Mouse (Mus musculus) cerebellum, adult (tissue): ENCODE data around the gene Colec11.

Source experiments
- ATAC-seq: cut with Nextera tagmentation; 2 replicates; pipeline ENCODE4 v1.9.2; 2017; ENCODE audit warnings: mild to moderate bottlenecking, moderate library complexity, mixed read lengths; ENCODE audit not compliant: insufficient number of reproducible peaks, low FRiP score, low TSS enrichment

Colec11 gene

GRCm38 (mm10) chr12:28607546-28608305 lies 15.5 kb downstream of the Colec11 start:
- peak; percentile 69 for ATAC-seq

- no peak for ATAC-seq
Observed at GRCm38 (mm10) chr12:28603494-28603893, 19.7 kb downstream of the Colec11 start.

- ATAC-seq = peak; percentile 74
Observed at GRCm38 (mm10) chr12:28602259-28602658, 20.9 kb downstream of the Colec11 start.

- no peak for ATAC-seq
Observed at GRCm38 (mm10) chr12:28598526-28598991, 24.6 kb downstream of the Colec11 start.

GRCm38 (mm10) chr12:28598110-28598509 lies 25.1 kb downstream of the Colec11 start:
- ATAC-seq = no peak

DNA sequence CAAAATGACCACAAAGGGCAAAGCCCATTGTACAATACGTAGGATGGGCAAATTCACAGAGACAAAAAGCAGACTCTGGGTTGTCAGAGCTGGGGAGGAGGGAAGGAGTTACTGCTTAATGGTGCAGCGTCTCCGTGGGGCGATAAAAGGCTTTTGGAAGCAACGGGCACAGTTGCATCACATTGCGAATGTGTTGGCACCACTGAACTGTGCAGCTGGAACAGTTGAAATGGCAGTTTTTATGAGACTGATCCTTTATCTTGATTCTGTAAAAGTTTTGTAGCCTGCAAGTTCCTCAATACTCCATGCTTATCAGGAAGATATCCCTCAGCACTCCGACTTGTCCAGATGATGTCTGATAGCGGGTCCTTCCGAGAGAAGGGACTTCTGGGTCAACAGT lies 25.5 kb downstream of the Colec11 start:
- no peak for ATAC-seq

DNA sequence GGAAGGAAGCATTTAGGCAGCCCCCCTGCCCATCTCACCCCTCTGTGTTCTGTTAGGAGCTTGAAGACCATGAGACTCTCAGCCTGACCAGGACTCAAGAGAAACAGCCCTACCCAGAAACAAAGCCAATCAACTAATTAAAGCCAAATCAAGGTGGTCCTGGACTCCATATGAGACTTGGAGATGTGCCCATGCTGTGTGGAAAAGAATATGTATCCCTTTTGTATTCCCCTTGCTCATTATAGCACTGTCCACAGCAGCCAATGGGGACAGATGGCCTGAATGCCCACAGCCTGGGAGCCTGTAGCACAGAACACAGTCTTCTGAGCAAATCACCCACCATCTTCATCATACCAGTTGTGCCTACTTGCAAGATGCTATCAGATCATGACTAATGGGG lies 26.3 kb downstream of the Colec11 start:
- ATAC-seq = no peak

DNA sequence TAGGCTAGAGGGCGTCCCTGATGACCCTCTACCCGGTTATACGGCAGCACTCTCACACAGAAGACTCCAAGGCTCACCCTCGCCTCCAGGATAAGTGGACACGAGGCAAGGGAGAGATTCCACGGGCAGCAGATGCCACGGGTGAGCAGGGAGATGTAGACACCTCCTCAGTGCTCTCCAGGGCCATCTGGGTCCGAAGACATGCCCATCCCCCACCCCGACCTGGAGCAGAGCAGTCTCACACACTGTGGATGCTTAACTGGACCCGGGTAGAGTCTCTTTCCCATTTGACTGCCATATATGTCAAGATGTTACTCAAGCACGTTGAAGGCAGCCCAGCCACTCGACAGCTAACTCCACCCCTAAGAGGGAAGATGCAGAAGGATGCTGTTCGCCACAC lies 32.7 kb downstream of the Colec11 start:
- no peak for ATAC-seq

GRCm38 (mm10) chr12:28589090-28589868 lies 33.9 kb downstream of the Colec11 start:
- ATAC-seq = peak; percentile 91

- no peak for ATAC-seq
Observed at GRCm38 (mm10) chr12:28587949-28588348, 35.2 kb downstream of the Colec11 start.

DNA sequence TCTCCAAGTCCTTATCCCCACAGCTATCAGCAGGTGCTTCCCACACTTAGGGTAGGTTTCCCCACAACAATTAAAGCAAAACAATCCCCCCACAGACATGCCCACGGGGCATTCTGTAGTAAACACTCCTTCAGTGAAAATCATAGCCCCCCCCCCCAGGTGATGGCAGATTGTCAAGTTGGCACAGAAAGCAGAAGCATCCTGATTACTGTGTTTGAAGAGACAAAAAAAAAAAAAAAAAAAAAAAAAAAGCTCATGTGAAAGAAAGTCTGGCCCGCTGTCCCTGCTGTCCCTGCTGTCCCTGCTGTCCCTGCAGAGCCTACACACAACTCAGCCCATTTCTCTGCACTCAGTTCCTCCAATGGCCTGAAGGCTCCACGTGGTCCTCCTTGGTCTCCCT lies 39.1 kb downstream of the Colec11 start:
- no peak for ATAC-seq

- ATAC-seq = no peak
Observed at GRCm38 (mm10) chr12:28582423-28582822, 40.8 kb downstream of the Colec11 start, which contains the start of gene Allc. Allc (minus strand) TSS chr12:28582523.

DNA sequence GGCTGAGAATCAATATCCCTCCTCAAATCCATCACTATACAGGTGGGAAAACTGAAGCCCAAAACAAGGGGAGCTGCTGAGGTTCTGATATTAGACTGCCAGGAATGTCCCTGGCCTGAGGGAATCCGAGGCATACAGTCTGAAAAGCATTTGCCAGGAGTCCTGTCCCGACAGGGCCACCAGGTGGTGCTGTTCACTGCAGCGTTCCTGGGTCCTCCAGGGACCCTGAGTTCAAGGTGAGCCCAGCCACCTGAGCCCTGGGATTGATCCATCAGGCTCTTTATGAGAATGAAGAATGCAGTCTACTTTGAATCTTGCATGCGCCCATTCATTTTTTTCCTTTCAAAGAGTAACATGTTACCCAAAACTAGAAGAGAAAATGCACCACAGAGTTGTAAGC lies 44.0 kb downstream of the Colec11 start:
- no peak for ATAC-seq

DNA sequence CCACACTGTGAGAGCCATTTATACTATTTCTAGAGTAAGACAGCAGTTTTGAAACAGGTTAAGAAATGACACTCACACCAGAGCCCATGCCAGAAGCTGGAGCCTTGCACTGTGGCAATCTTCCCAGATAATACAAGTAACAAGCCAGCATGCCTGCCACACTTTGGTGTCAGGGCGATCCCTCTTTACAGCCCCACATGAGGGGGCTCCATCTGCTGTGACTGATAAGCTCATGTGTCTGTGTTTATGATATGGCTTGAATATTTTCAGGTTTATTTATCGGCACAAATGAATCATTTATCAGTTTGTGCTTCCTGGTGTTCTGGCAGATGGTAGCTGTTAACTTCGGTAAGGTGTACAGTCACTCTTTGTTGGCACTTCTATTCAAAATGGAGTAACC lies 45.0 kb downstream of the Colec11 start:
- no peak for ATAC-seq

GRCm38 (mm10) chr12:28575366-28576070 lies 47.7 kb downstream of the Colec11 start:
- no peak for ATAC-seq

- ATAC-seq = no peak
Observed at GRCm38 (mm10) chr12:28572241-28572640, 50.9 kb downstream of the Colec11 start.

DNA sequence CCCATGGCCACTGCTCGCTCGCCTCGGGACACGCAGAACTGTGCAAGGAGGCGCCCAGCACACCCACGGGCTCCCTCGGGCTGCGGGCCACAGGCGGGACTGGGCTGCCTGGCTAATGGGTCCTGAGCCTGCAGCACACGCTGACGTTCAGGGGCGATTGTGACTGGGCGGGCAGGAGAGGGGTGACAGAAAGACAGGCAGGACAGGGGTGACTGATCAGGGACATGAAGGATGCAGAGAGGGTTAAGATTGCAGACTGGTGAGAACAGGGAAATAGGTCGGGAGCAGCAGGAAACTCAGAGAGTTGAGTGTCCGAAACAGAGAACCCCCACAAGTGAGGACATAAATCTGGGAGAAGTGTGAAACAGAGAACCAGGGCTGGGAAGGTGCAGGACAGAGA lies 70.9 kb downstream of the Colec11 start, which contains the start of gene Dcdc2c:
Dcdc2c (minus strand) TSS at position 101 of the 400 bp plus-strand sequence.
- no peak for ATAC-seq

- ATAC-seq = peak; percentile 15; the same call in 1 of the 2 replicates
Observed at GRCm38 (mm10) chr12:28551775-28552174, 71.4 kb downstream of the Colec11 start.

- ATAC-seq = no peak
Observed at GRCm38 (mm10) chr12:28548887-28549286, 74.3 kb downstream of the Colec11 start.
